ENCODE assay signal across 12 mouse cellular contexts in genomic region chr9:62532876-62533275, GRCm38 (mm10). TPM values are rescaled to one million over a fixed set of nuclear protein-coding genes. Genes with fewer than 3 reads are reported as not detected.
A peak's percentile ranks its signal among the peaks of the same experiment; 100 is the strongest.
DNase-seq lines count a peak whose midpoint lies in the region; ATAC-seq lines count a peak whose summit lies in the region.
"Had no signal": no experiment of that assay in that cellular context is flagged by ENCODE, and none has a peak within 500 bp of the region (broad histone marks: within the 10 kb centered on the region; RNA-seq: fewer than 3 reads in every experiment).

No protein-coding gene starts in this region.

- H3K9ac ChIP-seq in lung, embryonic 15.5 days: no peak overlapping the region
- peak overlapping the region; percentile 44; the same call in 1 of the 2 replicates for H3K9ac ChIP-seq in forebrain, embryonic 12.5 days
- peak overlapping the region; percentile 27; the same call in 1 of the 2 replicates for H3K9ac ChIP-seq in hindbrain, embryonic 15.5 days
- 0 out of 2 replicates have a peak overlapping the region, but pooled peaks have one; percentile 26 for H3K9ac ChIP-seq in neural tube, embryonic 15.5 days (replicated peaks)
- H3K9ac ChIP-seq: liver, embryonic 12.5 days had no signal

- no peak overlapping the region for H3K4me3 ChIP-seq in lung, embryonic 15.5 days
- no peak overlapping the region for H3K4me3 ChIP-seq in forebrain, embryonic 12.5 days (replicated peaks)
- H3K4me3 ChIP-seq in hindbrain, embryonic 15.5 days: no peak overlapping the region
- H3K4me3 ChIP-seq in neural tube, embryonic 15.5 days (replicated peaks): no peak overlapping the region
- H3K4me3 ChIP-seq: embryonic facial prominence, embryonic 13.5 days; liver, embryonic 12.5 days had no signal

- 71% methylated on average over 11 of the region's 11 CpGs for WGBS in lung, embryonic 15.5 days
- 47% methylated on average over 11 of the region's 11 CpGs for WGBS in forebrain, embryonic 12.5 days
- WGBS in hindbrain, embryonic 15.5 days: 25% methylated on average over 11 of the region's 11 CpGs
- WGBS in neural tube, embryonic 15.5 days: 42% methylated on average over 11 of the region's 11 CpGs

- peak overlapping the region; percentile 88 for H3K27ac ChIP-seq in lung, embryonic 15.5 days
- peak overlapping the region; percentile 99 for H3K27ac ChIP-seq in forebrain, embryonic 12.5 days
- H3K27ac ChIP-seq in hindbrain, embryonic 15.5 days (replicated peaks): peak overlapping the region; percentile 85
- H3K27ac ChIP-seq in neural tube, embryonic 15.5 days (replicated peaks): peak overlapping the region; percentile 84

- no peak for ATAC-seq in lung, embryonic 15.5 days (ENCODE audit: borderline replicate concordance, extremely low read depth, low FRiP score, low TSS enrichment)
- no peak for ATAC-seq in forebrain, embryonic 12.5 days (ENCODE audit: low FRiP score)
- no peak for ATAC-seq in hindbrain, embryonic 15.5 days (ENCODE audit: low FRiP score, low read depth)
- no peak for ATAC-seq in neural tube, embryonic 15.5 days (ENCODE audit: low FRiP score)
- ATAC-seq: liver, embryonic 12.5 days had no signal

- DNase-seq in lung, postnatal 14 days: no peak
- DNase-seq in kidney, postnatal 36 days: no peak
- DNase-seq in right cerebral cortex, postnatal 25 days: no peak
- DNase-seq: gastrocnemius, postnatal 25 days; retina, postnatal 1 day; thymus, adult 2 months had no signal

- H3K36me3 ChIP-seq in lung, embryonic 15.5 days: no peaks in the 10 kb centered on the region
- no peaks in the 10 kb centered on the region for H3K36me3 ChIP-seq in forebrain, embryonic 12.5 days (replicated peaks)
- H3K36me3 ChIP-seq in hindbrain, embryonic 15.5 days: no peaks in the 10 kb centered on the region
- no peaks in the 10 kb centered on the region for H3K36me3 ChIP-seq in neural tube, embryonic 15.5 days
- H3K36me3 ChIP-seq: embryonic facial prominence, embryonic 13.5 days; liver, embryonic 12.5 days had no signal

- H3K4me1 ChIP-seq in lung, embryonic 15.5 days: peaks cover 69% of the 10 kb centered on the region
- peaks cover 81% of the 10 kb centered on the region for H3K4me1 ChIP-seq in forebrain, embryonic 12.5 days
- H3K4me1 ChIP-seq in hindbrain, embryonic 15.5 days (replicated peaks): peaks cover 84% of the 10 kb centered on the region
- H3K4me1 ChIP-seq in neural tube, embryonic 15.5 days: peaks cover 78% of the 10 kb centered on the region

- no peak overlapping the region for H3K4me2 ChIP-seq in lung, embryonic 15.5 days
- peak overlapping the region; percentile 40; the same call in 1 of the 2 replicates for H3K4me2 ChIP-seq in forebrain, embryonic 12.5 days
- peak overlapping the region; percentile 37 for H3K4me2 ChIP-seq in hindbrain, embryonic 15.5 days
- peak overlapping the region; percentile 25 for H3K4me2 ChIP-seq in neural tube, embryonic 15.5 days
- H3K4me2 ChIP-seq: embryonic facial prominence, embryonic 13.5 days had no signal

- H3K27me3 ChIP-seq in lung, embryonic 15.5 days: no peaks in the 10 kb centered on the region
- 0 out of 2 replicates have a peak, but pooled peaks cover 7% of the 10 kb centered on the region for H3K27me3 ChIP-seq in forebrain, embryonic 12.5 days
- no peaks in the 10 kb centered on the region for H3K27me3 ChIP-seq in hindbrain, embryonic 15.5 days
- H3K27me3 ChIP-seq in neural tube, embryonic 15.5 days (replicated peaks): no peaks in the 10 kb centered on the region

- no peaks in the 10 kb centered on the region for H3K9me3 ChIP-seq in lung, embryonic 15.5 days
- H3K9me3 ChIP-seq in forebrain, embryonic 12.5 days: no peaks in the 10 kb centered on the region
- H3K9me3 ChIP-seq in hindbrain, embryonic 15.5 days: no peaks in the 10 kb centered on the region
- no peaks in the 10 kb centered on the region for H3K9me3 ChIP-seq in neural tube, embryonic 15.5 days (replicated peaks)
- H3K9me3 ChIP-seq: embryonic facial prominence, embryonic 13.5 days; liver, embryonic 12.5 days had no signal

RNA-seq across cellular contexts. Expression of gene Coro2b, which starts 4.0 kb away (rescaled TPM):
- 20.5 and 22.8 TPM in 2 replicates for polyA plus RNA-seq in lung, embryonic 15.5 days (2015; fragmentation: Nextera tagmentation; extraction: Ambion mirVana)
- 37.6 and 38.1 TPM in 2 replicates for polyA plus RNA-seq in forebrain, embryonic 12.5 days (2016; fragmentation: Nextera tagmentation; extraction: Ambion mirVana)
- 39.1 and 48.3 TPM in 2 replicates for polyA plus RNA-seq in hindbrain, embryonic 15.5 days (2015; fragmentation: Nextera tagmentation; extraction: Ambion mirVana)
- 34.3 and 38.2 TPM in 2 replicates for polyA plus RNA-seq in neural tube, embryonic 15.5 days (2015; fragmentation: Nextera tagmentation; extraction: Ambion mirVana)
